Mouse (Mus musculus) effector memory CD4-positive, alpha-beta T cell, adult 7 months (primary cell): ENCODE data around the gene Gm21891. TPM values are rescaled to one million over a fixed set of nuclear protein-coding genes. Genes with fewer than 3 reads are reported as not detected.

Source experiments
- polyA plus RNA-seq: library from polyadenylated mRNA; unstranded; fragments of 100-300 nt; shearing (Covaris generic); gene quantifications from one replicate; pipeline ENCODE4 v1.2.1, GENCODE M21; 2017

Gm21891 gene
- polyA plus RNA-seq: not detected

GRCm38 (mm10) chrY:13133392-13133791 is at the start of gene Gm21891:
Gene Gm21891, minus strand, starts transcription at chrY:13133492.

GRCm38 (mm10) chrY:13161668-13162067 is 28.4 kb upstream of the Gm21891 start, which contains the start of gene Gm21425:
Gene Gm21425, plus strand, starts transcription at chrY:13161968.

Other genes with a start within 250 kb of the Gm21891 start
- not detected for gene Gm20807, start 90.6 kb downstream of the Gm21891 start, polyA plus RNA-seq
- not detected for gene Gm21425, start 28.5 kb upstream of the Gm21891 start, polyA plus RNA-seq
- gene Gm21828, start 90.4 kb upstream of the Gm21891 start, polyA plus RNA-seq: not detected
- gene Gm21440, start 118.9 kb upstream of the Gm21891 start, polyA plus RNA-seq: not detected
- not detected for gene Gm21454, start 119.0 kb upstream of the Gm21891 start, polyA plus RNA-seq
- not detected for gene Gm21725, start 215.6 kb upstream of the Gm21891 start, polyA plus RNA-seq